Mouse (Mus musculus) lung, adult 2 months (tissue): ENCODE data around the gene H2-Ab1.

Source experiments
- CTCF ChIP-seq: fragments of 200-500 bp; IDR thresholded peaks from 2 replicates; pipeline ENCODE4 v1.5.1; 2011; ENCODE audit warnings: mild to moderate bottlenecking, low read length, control low read depth; ENCODE audit not compliant: insufficient read depth
- POLR2A ChIP-seq: fragments of 200-500 bp; IDR thresholded peaks from 2 replicates; pipeline ENCODE4 v1.6.1; 2011; ENCODE audit warnings: low read depth, mild to moderate bottlenecking, control low read depth, low read length, borderline replicate concordance; ENCODE audit errors: extremely low read depth

DNA sequence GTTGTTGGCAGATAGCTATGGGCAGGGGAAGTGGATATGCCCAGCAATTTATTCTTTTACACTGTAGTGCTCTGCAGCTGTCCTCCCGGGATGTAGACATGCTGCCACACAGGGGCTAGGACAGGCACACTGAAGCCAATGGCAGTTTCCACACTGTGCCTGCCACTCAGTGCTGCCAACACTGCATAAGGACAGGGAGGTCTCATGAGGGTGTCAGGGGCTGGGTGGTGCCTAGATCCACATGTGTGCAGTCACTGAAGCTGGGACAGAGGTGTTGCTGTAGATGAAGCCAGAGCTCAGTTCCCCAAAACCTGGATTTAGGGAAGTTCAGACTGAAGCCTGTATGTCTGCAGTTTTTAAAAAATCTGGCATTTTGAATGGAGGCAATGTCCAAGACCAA, 54.7 kb downstream of the H2-Ab1 start:
- TF ChIP-seq CTCF (no peak), POLR2A (no peak)
